Mouse (Mus musculus) right cerebral cortex, postnatal 4 days (tissue): ENCODE data around the gene Fam240a.
A peak's percentile ranks its signal among the peaks of the same experiment; 100 is the strongest.

Experiments used
- DNase-seq: peaks from one replicate; pipeline ENCODE4 v3.0.0-alpha.2; 2022

The Fam240a gene

GRCm38 (mm10) chr9:110891077-110891828, 25.4 kb downstream of the Fam240a start:
- no peak for DNase-seq

- no peak for DNase-seq
These were observed 26.5 kb downstream of the Fam240a start for GRCm38 (mm10) chr9:110890026-110890783.

- no peak for DNase-seq
These were observed 27.7 kb downstream of the Fam240a start for GRCm38 (mm10) chr9:110888935-110889334.

- no peak for DNase-seq
These were observed 29.0 kb downstream of the Fam240a start for GRCm38 (mm10) chr9:110887388-110888303.

GRCm38 (mm10) chr9:110881953-110882352, 34.7 kb downstream of the Fam240a start:
- DNase-seq: no peak

GRCm38 (mm10) chr9:110880772-110881171, 35.9 kb downstream of the Fam240a start:
- DNase-seq: no peak

- peak; percentile 41 for DNase-seq
These were observed 36.6 kb downstream of the Fam240a start, which contains the start of gene Tmie for GRCm38 (mm10) chr9:110879998-110880561. Gene Tmie, minus strand, starts transcription at chr9:110880113.

GRCm38 (mm10) chr9:110879191-110879920, 37.3 kb downstream of the Fam240a start, which contains the start of gene Als2cl:
Gene Als2cl, plus strand, starts transcription at chr9:110879870.
- no peak for DNase-seq

- no peak for DNase-seq
These were observed 38.8 kb downstream of the Fam240a start for GRCm38 (mm10) chr9:110877888-110878287.

GRCm38 (mm10) chr9:110877353-110877752, 39.3 kb downstream of the Fam240a start:
- DNase-seq: no peak

- no peak for DNase-seq
These were observed 41.4 kb downstream of the Fam240a start for GRCm38 (mm10) chr9:110875288-110875695.

- DNase-seq: no peak
These were observed 41.9 kb downstream of the Fam240a start for GRCm38 (mm10) chr9:110874660-110875191.

GRCm38 (mm10) chr9:110873681-110874659, 42.7 kb downstream of the Fam240a start:
- peak; percentile 83 for DNase-seq

GRCm38 (mm10) chr9:110871030-110871429, 45.6 kb downstream of the Fam240a start:
- DNase-seq: no peak
